Mouse (Mus musculus) heart, embryonic 11.5 days (tissue): ENCODE results near the gene Muc4. TPM values are rescaled to one million over a fixed set of nuclear protein-coding genes. Genes with fewer than 3 reads are reported as not detected.

Experiments
- ATAC-seq: fragments of 200-750 bp; cut with Nextera tagmentation; replicated peaks from 2 replicates; pipeline ENCODE4 v1.8.0; 2017; ENCODE audit warnings: moderate library complexity; ENCODE audit not compliant: insufficient number of reproducible peaks, low FRiP score, low TSS enrichment
- H3K27ac ChIP-seq: fragments of 300-500 bp; sonication (generic); 2 replicates; pipeline ENCODE4 v1.5.1; 2014; ENCODE audit warnings: mild to moderate bottlenecking, low read depth, low read length
- H3K27me3 ChIP-seq: fragments of 300-500 bp; sonication (generic); 2 replicates; pipeline ENCODE4 v1.6.1; 2014; ENCODE audit warnings: mild to moderate bottlenecking, low read length, mixed read lengths; ENCODE audit not compliant: control insufficient read depth, insufficient read depth
- H3K36me3 ChIP-seq: fragments of 300-500 bp; sonication (generic); 2 replicates; pipeline ENCODE4 v1.6.1; 2014; ENCODE audit warnings: mild to moderate bottlenecking, low read length, moderate library complexity, mixed read lengths; ENCODE audit not compliant: control insufficient read depth, insufficient read depth
- H3K4me1 ChIP-seq: fragments of 300-500 bp; sonication (generic); 2 replicates; pipeline ENCODE4 v1.6.1; 2014; ENCODE audit warnings: low read length; ENCODE audit not compliant: control insufficient read depth, insufficient read depth
- H3K4me2 ChIP-seq: fragments of 300-500 bp; sonication (generic); 2 replicates; pipeline ENCODE4 v1.6.1; 2014; ENCODE audit warnings: mild to moderate bottlenecking, moderate library complexity
- H3K4me3 ChIP-seq: fragments of 300-500 bp; sonication (generic); 2 replicates; pipeline ENCODE4 v1.5.1; 2014; ENCODE audit warnings: low read depth, low read length
- H3K9ac ChIP-seq: fragments of 300-500 bp; sonication (generic); 2 replicates; pipeline ENCODE4 v1.6.1; 2014; ENCODE audit warnings: mild to moderate bottlenecking, low read depth, low read length, moderate library complexity
- H3K9me3 ChIP-seq: fragments of 300-500 bp; sonication (generic); replicated peaks from 2 replicates; pipeline ENCODE4 v1.6.1; 2016; ENCODE audit warnings: low read length; ENCODE audit not compliant: control insufficient read depth
- WGBS: fragments of 180-500 bp; shearing (Covaris S2); extraction: QIAGEN DNeasy Blood & Tissue Kit; methylation state at CpG from one replicate; pipeline ENCODE4 v1.1.7; 2014; ENCODE audit not compliant: insufficient replicate concordance; 5-methylcytosine and 5-hydroxymethylcytosine counted together
- polyA plus RNA-seq: library from polyadenylated mRNA; unstranded; fragments of >200 nt; fragmentation: Nextera tagmentation; extraction: Ambion mirVana; gene quantifications from 2 replicates; pipeline ENCODE4 v1.2.1, GENCODE M21; 2014

The Muc4 gene
- polyA plus RNA-seq, 1 experiment from 2014 or later = 0.13 TPM

DNA sequence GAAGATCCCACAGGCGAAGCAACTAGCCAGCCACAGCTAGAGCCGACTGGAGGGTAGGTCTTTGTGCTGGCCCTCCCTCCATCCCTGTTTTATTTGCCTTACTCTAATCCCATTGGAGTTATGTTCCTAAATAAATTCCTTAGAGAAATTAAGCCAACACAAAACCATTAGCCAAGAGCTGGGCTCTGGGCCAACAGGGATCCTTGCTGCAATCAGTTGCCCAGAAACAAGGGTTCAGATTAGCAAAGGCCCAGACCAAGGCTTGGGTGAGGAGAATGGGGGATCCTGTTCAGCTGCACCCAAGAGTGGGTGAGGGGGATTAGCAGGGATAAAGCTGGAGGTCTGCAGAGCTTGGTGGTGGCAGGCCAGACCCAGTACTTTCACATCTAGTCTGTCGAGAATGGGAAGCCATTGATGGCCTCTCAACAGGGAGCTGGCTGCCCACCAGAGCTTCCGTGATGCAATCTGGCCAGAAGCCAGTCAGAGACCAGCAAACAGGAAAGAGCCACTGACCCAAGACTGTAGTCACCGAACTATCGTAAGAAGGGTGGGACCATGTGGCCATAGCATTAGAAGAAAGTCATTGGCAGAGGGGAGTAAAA lies 67.7 kb downstream of the Muc4 start:
- WGBS = 51% methylated on average over 6 of the region's 6 CpGs
- Histone ChIP-seq H3K4me1 (peaks cover 15% of the 10 kb centered on the region), H3K27ac (no peak overlapping the region), H3K36me3 (no peaks in the 10 kb centered on the region), H3K4me2 (no peak overlapping the region), H3K9me3 (no peaks in the 10 kb centered on the region), H3K27me3 (no peaks in the 10 kb centered on the region), H3K9ac (no peak overlapping the region), H3K4me3 (no peak overlapping the region)
- no peak for ATAC-seq

DNA sequence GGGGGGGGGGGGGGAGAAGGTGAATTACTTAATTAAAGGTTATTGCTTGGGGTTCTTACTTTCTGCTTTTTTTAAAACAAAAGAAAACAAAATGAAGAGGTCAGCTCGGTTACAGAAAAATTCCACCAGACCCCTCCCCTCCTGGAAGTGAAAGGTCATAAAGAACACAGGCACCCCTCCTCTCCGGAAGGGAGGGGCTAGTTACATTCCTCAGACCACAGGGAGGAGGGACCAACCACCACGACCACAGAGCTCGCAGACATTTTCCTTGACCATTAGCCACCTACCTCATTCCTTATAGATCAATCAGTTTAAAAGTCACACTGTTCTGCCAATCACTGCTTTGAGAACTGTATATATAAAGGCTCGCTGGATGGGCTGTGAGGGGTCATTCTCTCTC lies 68.2 kb downstream of the Muc4 start:
- H3K36me3 ChIP-seq = no peaks in the 10 kb centered on the region
- no peak overlapping the region for H3K4me2 ChIP-seq
- H3K27ac ChIP-seq = no peak overlapping the region
- no peaks in the 10 kb centered on the region for H3K9me3 ChIP-seq
- H3K9ac ChIP-seq = no peak overlapping the region
- H3K4me3 ChIP-seq = no peak overlapping the region
- no peaks in the 10 kb centered on the region for H3K27me3 ChIP-seq
- WGBS = 46% methylated on average over 5 of the region's 5 CpGs
- no peak for ATAC-seq
- peaks cover 10% of the 10 kb centered on the region for H3K4me1 ChIP-seq

GRCm38 (mm10) chr16:32805151-32805550 lies 69.5 kb downstream of the Muc4 start:
- H3K9ac ChIP-seq = no peak overlapping the region
- no peaks in the 10 kb centered on the region for H3K27me3 ChIP-seq
- H3K4me1 ChIP-seq = peaks cover 9% of the 10 kb centered on the region
- 82% methylated on average over 7 of the region's 7 CpGs for WGBS
- no peak overlapping the region for H3K4me3 ChIP-seq
- no peak for ATAC-seq
- H3K9me3 ChIP-seq = no peaks in the 10 kb centered on the region
- H3K27ac ChIP-seq = no peak overlapping the region
- H3K36me3 ChIP-seq = no peaks in the 10 kb centered on the region
- no peak overlapping the region for H3K4me2 ChIP-seq

GRCm38 (mm10) chr16:32807408-32808185 lies 71.9 kb downstream of the Muc4 start:
- H3K4me1 ChIP-seq = peaks cover 9% of the 10 kb centered on the region
- no peaks in the 10 kb centered on the region for H3K9me3 ChIP-seq
- no peak overlapping the region for H3K9ac ChIP-seq
- H3K27ac ChIP-seq = no peak overlapping the region
- no peaks in the 10 kb centered on the region for H3K36me3 ChIP-seq
- H3K27me3 ChIP-seq = no peaks in the 10 kb centered on the region
- no peak overlapping the region for H3K4me2 ChIP-seq
- H3K4me3 ChIP-seq = no peak overlapping the region
- ATAC-seq = no peak
- 62% methylated on average over 8 of the region's 8 CpGs for WGBS

GRCm38 (mm10) chr16:32810321-32810720 lies 74.6 kb downstream of the Muc4 start, which contains the start of gene Smbd1:
Smbd1 (minus strand) TSS chr16:32810477.
- H3K36me3 ChIP-seq = no peaks in the 10 kb centered on the region
- ATAC-seq = no peak
- WGBS = 85% methylated on average over 4 of the region's 4 CpGs
- H3K27ac ChIP-seq = no peak within 1 kb of the TSS
- no peaks in the 10 kb centered on the region for H3K27me3 ChIP-seq
- peaks cover 12% of the 10 kb centered on the region for H3K4me1 ChIP-seq
- no peak within 1 kb of the TSS for H3K9ac ChIP-seq
- no peaks in the 10 kb centered on the region for H3K9me3 ChIP-seq
- no peak within 1 kb of the TSS for H3K4me3 ChIP-seq
- no peak within 1 kb of the TSS for H3K4me2 ChIP-seq

- H3K36me3 ChIP-seq = no peaks in the 10 kb centered on the region
- no peak overlapping the region for H3K27ac ChIP-seq
- no peak for ATAC-seq
- H3K9ac ChIP-seq = no peak overlapping the region
- no peaks in the 10 kb centered on the region for H3K27me3 ChIP-seq
- no peaks in the 10 kb centered on the region for H3K9me3 ChIP-seq
- H3K4me3 ChIP-seq = no peak overlapping the region
- peak overlapping the region; percentile 34 for H3K4me2 ChIP-seq
- 2% methylated on average over 9 of the region's 9 CpGs for WGBS
- peaks cover 3% of the 10 kb centered on the region; the same call in 1 of the 2 replicates for H3K4me1 ChIP-seq
Measured at GRCm38 (mm10) chr16:32812888-32813361, 77.2 kb downstream of the Muc4 start.

DNA sequence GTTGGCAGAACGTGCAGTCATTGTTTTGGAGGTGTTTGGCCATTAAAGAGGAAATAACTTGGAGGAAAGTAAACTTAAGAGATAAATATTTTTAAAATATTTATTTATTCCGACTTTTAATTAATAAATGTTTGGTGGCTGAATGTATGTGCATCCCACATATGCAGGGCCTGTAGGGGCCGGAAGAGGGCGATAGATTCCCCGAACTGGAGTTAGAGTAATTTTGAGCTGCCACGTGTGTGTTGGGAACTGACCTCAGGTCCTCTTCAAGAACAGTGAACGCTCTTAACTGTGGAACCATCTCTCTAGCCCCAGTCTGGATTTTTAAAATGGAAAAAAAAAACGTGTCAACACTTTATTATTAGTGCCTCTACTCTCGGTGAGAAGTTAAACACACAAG lies 77.7 kb downstream of the Muc4 start:
- 47% methylated on average over 9 of the region's 9 CpGs for WGBS
- no peak overlapping the region for H3K4me3 ChIP-seq
- no peaks in the 10 kb centered on the region for H3K27me3 ChIP-seq
- no peaks in the 10 kb centered on the region for H3K36me3 ChIP-seq
- no peak for ATAC-seq
- H3K27ac ChIP-seq = no peak overlapping the region
- no peak overlapping the region for H3K9ac ChIP-seq
- peak overlapping the region; percentile 34 for H3K4me2 ChIP-seq
- peaks cover 3% of the 10 kb centered on the region; the same call in 1 of the 2 replicates for H3K4me1 ChIP-seq
- H3K9me3 ChIP-seq = no peaks in the 10 kb centered on the region

DNA sequence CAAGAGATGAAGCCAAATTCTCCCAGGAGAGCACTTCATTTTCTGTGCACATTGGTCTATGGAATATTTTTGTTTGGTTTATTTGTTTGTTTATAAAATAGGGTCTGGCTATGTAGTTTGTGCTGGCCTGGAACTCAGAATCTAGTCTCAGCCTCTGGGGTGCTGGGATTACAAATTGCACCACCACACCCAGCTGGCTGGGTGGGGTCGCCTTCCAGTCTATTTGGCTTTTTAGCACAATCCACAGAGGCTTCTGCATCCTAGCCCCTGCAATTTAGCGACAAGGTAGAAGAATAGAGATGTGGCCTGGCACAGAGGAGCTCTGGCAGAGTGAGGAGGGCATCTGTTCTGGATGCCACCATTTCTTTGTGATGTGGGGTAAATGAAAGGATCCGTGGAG lies 78.1 kb downstream of the Muc4 start:
- no peak overlapping the region for H3K4me2 ChIP-seq

More for the DNA sequence above, 78.1 kb downstream of the Muc4 start:
- Histone ChIP-seq H3K9me3 (no peaks in the 10 kb centered on the region), H3K27me3 (no peaks in the 10 kb centered on the region), H3K36me3 (no peaks in the 10 kb centered on the region), H3K9ac (no peak overlapping the region), H3K27ac (no peak overlapping the region), H3K4me3 (no peak overlapping the region), H3K4me1 (peaks cover 3% of the 10 kb centered on the region; the same call in 1 of the 2 replicates)
- ATAC-seq = no peak
- 58% methylated on average over 3 of the region's 3 CpGs for WGBS
